Mouse (Mus musculus) adrenal gland, adult 18-20 months (tissue): ENCODE measurements around the gene Klc3. TPM values are rescaled to one million over a fixed set of nuclear protein-coding genes. Genes with fewer than 3 reads are reported as not detected.

Source experiments
- DNase-seq, 2 experiments: peaks; one replicate each; pipeline ENCODE4 v3.0.0; 2021 to 2022; ENCODE audit warnings: low spot score in 2 of 2
- microRNA-seq, 2 experiments: library from miRNA; unstranded; fragments of <30 nt; microRNA quantifications; one replicate each; pipeline ENCODE4 v1.2.0; 2021; ENCODE audit warnings: borderline number of aligned reads in 2 of 2
- total RNA-seq, 2 experiments: library from RNA; stranded (reverse); gene quantifications; 1 replicate in 1 of 2; 2 replicates in 1 of 2; pipeline ENCODE4 v1.2.3; 2021

Klc3 gene
- total RNA-seq, 2 experiments from 2014 or later = 1.3 to 3.7 TPM

DNA sequence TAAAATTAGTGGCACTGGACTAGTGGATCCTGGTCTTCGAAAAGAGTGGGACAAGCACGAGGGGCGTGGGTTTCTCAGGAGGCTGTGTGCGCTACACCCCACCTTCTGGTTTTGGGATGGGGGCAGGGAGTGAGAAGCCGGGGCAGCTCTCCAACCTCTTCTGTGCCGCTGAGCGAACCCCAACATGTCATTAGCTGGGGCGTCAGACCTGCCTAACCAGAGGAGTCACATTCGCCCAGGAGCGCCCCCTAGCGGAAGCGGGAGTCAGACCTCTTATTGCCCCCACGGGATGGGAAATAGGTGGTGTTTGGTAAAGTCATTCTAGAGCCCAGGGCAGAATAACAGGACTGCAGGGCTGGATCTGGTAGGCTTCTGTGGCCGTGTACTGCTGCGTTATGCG lies 42.2 kb downstream of the Klc3 start:
- peak; percentile 77 to 86 for DNase-seq

GRCm38 (mm10) chr7:19360944-19361343 lies 43.0 kb downstream of the Klc3 start:
- peak; percentile 81 to 83 for DNase-seq

- peak; percentile 67 to 68 for DNase-seq
Measured at GRCm38 (mm10) chr7:19359892-19360641, 43.8 kb downstream of the Klc3 start.

DNA sequence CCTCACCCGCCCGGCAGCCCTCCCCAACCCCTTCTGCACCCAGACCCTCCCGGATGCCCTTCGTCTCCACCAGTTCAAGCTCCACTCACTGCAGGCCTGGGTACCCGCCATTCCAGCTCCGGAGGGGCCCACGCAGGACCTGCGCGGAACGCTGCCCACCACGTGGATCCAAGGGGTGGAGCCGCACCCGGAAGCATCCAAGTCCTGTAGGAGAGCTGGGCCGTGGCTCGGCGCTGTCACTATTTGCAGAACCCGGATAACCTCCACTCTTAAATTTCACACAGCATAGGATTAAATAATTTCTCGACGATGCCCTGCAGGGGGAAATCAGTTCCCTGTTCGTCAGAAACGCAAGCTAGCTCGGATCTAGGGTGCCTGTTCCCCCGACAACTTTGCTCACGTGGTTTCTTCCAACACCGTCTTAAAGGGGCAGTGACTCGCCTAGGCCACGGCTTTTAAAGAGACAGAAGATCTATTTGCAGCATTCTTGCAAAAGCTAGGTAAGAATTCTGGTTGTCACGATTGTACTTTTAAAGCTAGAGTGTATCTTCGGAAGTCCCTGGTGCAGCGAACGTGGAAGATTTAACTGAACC lies 44.5 kb downstream of the Klc3 start, which contains the start of the genes Cd3eap and Ppp1r13l:
Cd3eap (minus strand) TSS at position 185 of the 593 bp plus-strand sequence.
Ppp1r13l (plus strand) TSS at position 451 of the 593 bp plus-strand sequence.
- peak; percentile 81 to 82 for DNase-seq

GRCm38 (mm10) chr7:19358634-19359033 lies 45.3 kb downstream of the Klc3 start:
- DNase-seq = no peak

DNA sequence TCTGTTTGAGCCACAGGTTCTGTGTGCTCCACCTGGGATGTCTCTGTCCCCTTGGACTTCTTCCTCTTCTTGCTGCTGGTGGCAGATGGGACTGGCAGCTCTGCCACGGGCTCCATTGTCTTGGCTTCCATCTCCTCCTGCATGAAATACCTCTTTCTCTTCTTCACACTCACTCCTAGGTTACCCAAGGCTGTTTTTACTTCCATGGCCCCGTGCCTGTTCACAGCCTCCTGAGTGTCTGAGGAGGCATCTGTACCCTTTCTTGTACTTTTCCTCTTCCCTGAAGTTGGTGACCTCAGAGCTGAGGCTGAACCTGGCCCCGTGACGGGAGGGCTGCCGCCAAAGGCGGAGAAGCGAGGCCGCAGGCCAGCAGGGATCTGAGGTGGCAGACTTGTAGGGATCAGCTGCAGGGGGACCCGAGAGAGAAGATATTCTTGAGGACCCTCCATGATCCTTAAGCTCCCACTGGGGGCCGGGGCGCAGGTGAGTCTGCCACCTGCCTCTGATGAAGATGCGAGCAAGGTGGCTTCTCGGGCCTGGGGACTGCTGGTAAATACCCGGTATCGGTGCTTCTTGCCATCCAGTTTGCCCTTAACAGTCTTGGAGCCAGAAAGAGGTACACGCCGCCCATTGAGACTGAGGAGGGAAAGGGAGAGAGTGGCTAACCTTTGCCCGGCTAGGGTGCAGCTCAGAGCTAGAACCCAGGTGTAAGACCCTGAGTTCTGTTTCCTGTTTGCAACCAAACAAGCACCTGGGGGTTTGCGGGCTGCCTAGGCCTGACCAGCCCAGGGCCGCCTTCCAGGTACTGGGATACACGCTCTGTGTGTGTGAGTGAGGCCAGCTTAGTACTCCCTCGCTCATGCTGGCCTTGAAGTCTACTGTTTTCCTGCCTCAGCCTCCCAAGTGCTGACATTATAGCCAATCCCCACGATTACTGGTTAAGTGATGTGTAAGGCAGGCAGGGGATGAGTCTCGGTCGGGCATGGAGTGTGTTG lies 46.2 kb downstream of the Klc3 start:
- DNase-seq = no peak

- DNase-seq = no peak
Measured at GRCm38 (mm10) chr7:19356311-19356710, 47.6 kb downstream of the Klc3 start.

DNA sequence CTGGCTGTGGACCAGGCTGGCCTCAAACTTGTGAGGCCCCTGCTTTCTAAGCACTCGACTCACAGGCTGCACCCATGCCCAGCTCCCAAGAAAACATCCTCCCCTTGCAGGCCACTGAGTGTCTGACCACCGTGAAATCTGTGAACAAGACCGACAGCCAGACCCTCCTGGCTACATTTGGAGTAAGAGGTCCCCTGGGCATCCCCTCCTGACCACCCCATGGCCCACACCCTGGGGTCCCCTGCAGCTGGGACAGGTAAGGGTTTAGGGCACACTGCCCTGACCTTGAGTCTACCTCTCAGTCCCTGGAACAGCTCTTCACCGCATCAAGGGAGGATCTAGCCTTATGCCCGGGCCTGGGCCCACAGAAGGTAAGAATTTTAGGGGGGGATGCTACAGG lies 48.9 kb downstream of the Klc3 start:
- DNase-seq = no peak

- peak in 1 of 2 experiments; percentile 13 for DNase-seq
Measured at GRCm38 (mm10) chr7:19350221-19350620, 53.7 kb downstream of the Klc3 start.

DNA sequence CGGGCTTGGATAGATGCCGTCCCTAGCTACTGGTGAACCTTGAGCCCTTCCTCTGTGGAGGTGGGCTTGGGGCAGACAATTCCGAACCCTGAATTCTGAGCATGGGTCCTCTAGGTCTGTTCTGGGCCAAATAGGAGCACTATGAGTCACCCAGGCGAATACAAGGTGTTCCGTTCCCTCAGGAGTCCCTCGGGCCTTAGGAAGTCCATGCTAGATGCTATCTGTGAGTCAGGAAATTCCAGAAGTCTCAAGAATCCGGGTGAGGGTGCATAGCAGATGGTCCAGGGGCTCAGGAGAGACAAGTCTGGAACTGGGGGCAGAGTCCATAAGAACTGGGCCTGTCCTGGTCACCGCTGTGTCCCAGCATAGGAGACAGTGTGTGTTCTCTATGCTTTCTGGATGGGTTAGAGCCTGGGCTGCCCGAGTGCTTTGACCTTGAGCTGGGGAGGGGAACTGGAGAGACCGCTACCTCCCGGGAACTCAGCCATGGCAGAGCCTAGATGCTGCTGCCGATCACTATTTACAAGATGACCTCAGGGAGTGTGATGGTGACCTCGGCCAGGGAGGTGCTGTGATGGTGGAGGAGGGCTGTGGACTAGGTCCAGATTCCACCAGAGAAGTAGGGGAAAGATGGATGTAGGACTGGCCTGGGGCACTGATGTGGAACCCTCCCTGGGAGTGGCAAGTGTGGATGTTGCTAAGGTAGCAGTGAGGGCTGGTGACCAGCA lies 54.6 kb downstream of the Klc3 start:
- DNase-seq = peak in 1 of 2 experiments; percentile 19

GRCm38 (mm10) chr7:19344938-19345471 lies 58.9 kb downstream of the Klc3 start:
- DNase-seq = peak; percentile 82 to 86

Small RNAs within 50 kb of the gene (microRNA-seq; reads per million reads assigned to microRNA genes)
- gene Mir343 = 0 reads per million in 2 experiments

Other genes starting within 250 kb of the Klc3 start
- gene Gipr, start 238.0 kb downstream of the Klc3 start, total RNA-seq = under 1 TPM; 0.60 to 0.70 TPM
- gene Eml2, start 227.7 kb downstream of the Klc3 start, total RNA-seq = 10 to 100 TPM; 33.9 to 43.9 TPM
- gene Gpr4, start 191.6 kb downstream of the Klc3 start, total RNA-seq = 10 to 100 TPM in 1 of 2 experiments, 1 to 10 TPM in 1; 7.7 to 17.3 TPM
- 10 to 100 TPM; 40.8 to 56.7 TPM for gene Opa3, start 175.8 kb downstream of the Klc3 start, total RNA-seq
- gene Vasp, start 132.3 kb downstream of the Klc3 start, total RNA-seq = 10 to 100 TPM; 42.9 to 56.4 TPM
- not detected for gene Ppm1n, start 124.0 kb downstream of the Klc3 start, total RNA-seq
- 1 to 10 TPM; 5.0 to 8.6 TPM for gene Rtn2, start 121.5 kb downstream of the Klc3 start, total RNA-seq
- gene Fosb, start 94.1 kb downstream of the Klc3 start, total RNA-seq = 10 to 100 TPM; 15.9 to 23.2 TPM
- 10 to 100 TPM; 31.2 to 41.0 TPM for gene Ercc1, start 59.3 kb downstream of the Klc3 start, total RNA-seq
- 10 to 100 TPM; 13.3 to 13.7 TPM for gene Cd3eap, start 44.6 kb downstream of the Klc3 start, total RNA-seq
- 1 to 10 TPM; 5.9 to 6.7 TPM for gene Ppp1r13l, start 44.4 kb downstream of the Klc3 start, total RNA-seq
- gene Ercc2, start 22.1 kb downstream of the Klc3 start, total RNA-seq = 10 to 100 TPM; 27.1 to 30.9 TPM
- gene Ckm, start 672 bp upstream of the Klc3 start, total RNA-seq = 10 to 100 TPM in 1 of 2 experiments, not detected in 1; 14.7 TPM
- 10 to 100 TPM; 35.9 to 54.0 TPM for gene Mark4, start 54.7 kb upstream of the Klc3 start, total RNA-seq
- 10 to 100 TPM; 31.7 to 36.8 TPM for gene Exoc3l2, start 59.2 kb upstream of the Klc3 start, total RNA-seq
- gene Bloc1s3, start 104.3 kb upstream of the Klc3 start, total RNA-seq = 10 to 100 TPM in 1 of 2 experiments, 1 to 10 TPM in 1; 8.4 to 10.0 TPM
- 10 to 100 TPM; 70.0 to 92.4 TPM for gene Trappc6a, start 104.3 kb upstream of the Klc3 start, total RNA-seq
- under 1 TPM in 1 of 2 experiments, not detected in 1; 0.17 TPM for gene Nkpd1, start 113.7 kb upstream of the Klc3 start, total RNA-seq
- gene Ppp1r37, start 159.0 kb upstream of the Klc3 start, total RNA-seq = 10 to 100 TPM; 72.8 to 73.6 TPM
- gene Zfp296, start 173.2 kb upstream of the Klc3 start, total RNA-seq = 1 to 10 TPM in 1 of 2 experiments, under 1 TPM in 1; 0.46 to 1.2 TPM
- 10 to 100 TPM; 66.7 to 85.1 TPM for gene Gemin7, start 173.5 kb upstream of the Klc3 start, total RNA-seq
- 10 to 100 TPM; 36.5 to 36.9 TPM for gene Clasrp, start 200.4 kb upstream of the Klc3 start, total RNA-seq
- 10 to 100 TPM; 31.9 TPM for gene Relb, start 225.3 kb upstream of the Klc3 start, total RNA-seq